Mouse (Mus musculus) R1 (cell line): ENCODE results near the gene Tmtc2.

Source experiments
- DNase-seq: peaks from one replicate; pipeline ENCODE4 v3.0.0-alpha.2; 2018; ENCODE audit warnings: low read depth, low spot score

Tmtc2 gene

GRCm38 (mm10) chr10:105312986-105313385, 261.3 kb downstream of the Tmtc2 start:
- no peak for DNase-seq

- no peak for DNase-seq
Observed at GRCm38 (mm10) chr10:105297560-105297959, 276.7 kb downstream of the Tmtc2 start.

GRCm38 (mm10) chr10:105292961-105293360, 281.3 kb downstream of the Tmtc2 start:
- DNase-seq: no peak

- no peak for DNase-seq
Observed at GRCm38 (mm10) chr10:105288472-105288871, 285.8 kb downstream of the Tmtc2 start.

GRCm38 (mm10) chr10:105287575-105287974, 286.7 kb downstream of the Tmtc2 start:
- DNase-seq: no peak

GRCm38 (mm10) chr10:105287064-105287463, 287.2 kb downstream of the Tmtc2 start:
- DNase-seq: no peak

GRCm38 (mm10) chr10:105286221-105286620, 288.0 kb downstream of the Tmtc2 start:
- no peak for DNase-seq

- no peak for DNase-seq
Observed at GRCm38 (mm10) chr10:105284171-105284570, 290.1 kb downstream of the Tmtc2 start.

- no peak for DNase-seq
Observed at GRCm38 (mm10) chr10:105280933-105281332, 293.3 kb downstream of the Tmtc2 start.

- no peak for DNase-seq
Observed at GRCm38 (mm10) chr10:105260053-105260452, 314.2 kb downstream of the Tmtc2 start.

GRCm38 (mm10) chr10:105238291-105238690, 336.0 kb downstream of the Tmtc2 start:
- peak; percentile 61 for DNase-seq

- no peak for DNase-seq
Observed at GRCm38 (mm10) chr10:105232864-105233263, 341.4 kb downstream of the Tmtc2 start.

- DNase-seq: no peak
Observed at GRCm38 (mm10) chr10:105230416-105230815, 343.8 kb downstream of the Tmtc2 start.

- no peak for DNase-seq
Observed at GRCm38 (mm10) chr10:105228623-105229022, 345.6 kb downstream of the Tmtc2 start.

GRCm38 (mm10) chr10:105227631-105228030, 346.6 kb downstream of the Tmtc2 start:
- DNase-seq: no peak

GRCm38 (mm10) chr10:105225714-105226113, 348.5 kb downstream of the Tmtc2 start:
- no peak for DNase-seq

- DNase-seq: no peak
Observed at GRCm38 (mm10) chr10:105222904-105223303, 351.3 kb downstream of the Tmtc2 start.

GRCm38 (mm10) chr10:105201491-105201890, 372.8 kb downstream of the Tmtc2 start:
- DNase-seq: no peak

GRCm38 (mm10) chr10:105200678-105201077, 373.6 kb downstream of the Tmtc2 start:
- no peak for DNase-seq

GRCm38 (mm10) chr10:105200092-105200491, 374.2 kb downstream of the Tmtc2 start:
- no peak for DNase-seq

GRCm38 (mm10) chr10:105199515-105199914, 374.7 kb downstream of the Tmtc2 start:
- DNase-seq: no peak

- DNase-seq: no peak
Observed at GRCm38 (mm10) chr10:105195377-105195776, 378.9 kb downstream of the Tmtc2 start.

GRCm38 (mm10) chr10:105193756-105194460, 380.3 kb downstream of the Tmtc2 start:
- DNase-seq: no peak

- DNase-seq: no peak
Observed at GRCm38 (mm10) chr10:105192071-105192470, 382.2 kb downstream of the Tmtc2 start.
